Mouse (Mus musculus) forebrain, postnatal 0 days (tissue): ENCODE results near the gene Prl7a2. TPM values are rescaled to one million over a fixed set of nuclear protein-coding genes. Genes with fewer than 3 reads are reported as not detected.

Experiments
- ATAC-seq: fragments of 200-750 bp; cut with Nextera tagmentation; 2 replicates; pipeline ENCODE4 v1.8.0; 2017; ENCODE audit warnings: mild to moderate bottlenecking, moderate library complexity
- DNase-seq: peaks from one replicate; pipeline ENCODE4 v3.0.0-alpha.2; 2015
- H3K27ac ChIP-seq: fragments of 300-500 bp; sonication (generic); 2 replicates; pipeline ENCODE4 v1.5.1; 2014; ENCODE audit warnings: low read depth, mild to moderate bottlenecking, antibody characterized with exemption, low read length, moderate library complexity, mixed read lengths
- H3K27me3 ChIP-seq: fragments of 300-500 bp; sonication (generic); 2 replicates; pipeline ENCODE4 v1.6.1; 2014; ENCODE audit warnings: mild to moderate bottlenecking, low read length, mixed read lengths; ENCODE audit not compliant: insufficient read depth
- H3K36me3 ChIP-seq: fragments of 300-500 bp; sonication (generic); 2 replicates; pipeline ENCODE4 v1.6.1; 2014; ENCODE audit warnings: mild to moderate bottlenecking, moderate library complexity; ENCODE audit not compliant: insufficient read depth
- H3K4me1 ChIP-seq: fragments of 300-500 bp; sonication (generic); 2 replicates; pipeline ENCODE4 v1.6.1; 2014; ENCODE audit warnings: antibody characterized with exemption; ENCODE audit not compliant: insufficient read depth
- H3K4me2 ChIP-seq: fragments of 300-500 bp; sonication (generic); 2 replicates; pipeline ENCODE4 v1.6.1; 2014; ENCODE audit warnings: low read depth, mild to moderate bottlenecking, moderate library complexity
- H3K4me3 ChIP-seq: fragments of 300-500 bp; sonication (generic); 2 replicates; pipeline ENCODE4 v1.5.1; 2014; ENCODE audit warnings: low read depth, low read length, mixed read lengths
- H3K9ac ChIP-seq: fragments of 300-500 bp; sonication (generic); 2 replicates; pipeline ENCODE4 v1.6.1; 2014; ENCODE audit warnings: mild to moderate bottlenecking
- H3K9me3 ChIP-seq: fragments of 300-500 bp; sonication (generic); 2 replicates; pipeline ENCODE4 v1.6.1; 2016; ENCODE audit warnings: low read length
- CTCF ChIP-seq: sonication (generic); IDR thresholded peaks from 2 replicates; pipeline ENCODE4 v1.5.1; 2016; ENCODE audit warnings: antibody characterized with exemption, control low read depth, low read depth
- WGBS: fragments of 180-500 bp; shearing (Covaris S2); extraction: QIAGEN DNeasy Blood & Tissue Kit; methylation state at CpG from one replicate; pipeline ENCODE4 v1.1.7; 2014; 5-methylcytosine and 5-hydroxymethylcytosine counted together
- polyA plus RNA-seq: library from polyadenylated mRNA; unstranded; fragments of >200 nt; fragmentation: Nextera tagmentation; extraction: Ambion mirVana; gene quantifications from 2 replicates; pipeline ENCODE4 v1.2.1, GENCODE M21; 2015
- total RNA-seq: library from RNA; depleted of rRNA; stranded (reverse); fragments of >200 nt; gene quantifications from 2 replicates; pipeline ENCODE4 v1.2.3, GENCODE M21; 2014; rRNA removed

Gene Prl7a2
- total RNA-seq (not detected in 2 replicates), polyA plus RNA-seq (not detected in 2 replicates)

- Histone ChIP-seq H3K27ac (no peak within 1 kb of the TSS), H3K27me3 (no peaks in the 10 kb centered on the region), H3K9ac (no peak within 1 kb of the TSS), H3K4me3 (no peak within 1 kb of the TSS), H3K9me3 (no peaks in the 10 kb centered on the region; the same call in 1 of the 2 replicates), H3K36me3 (no peaks in the 10 kb centered on the region), H3K4me1 (no peaks in the 10 kb centered on the region), H3K4me2 (no peak within 1 kb of the TSS)
- no peak for TF ChIP-seq CTCF
- 87% methylated on average over 4 of the region's 4 CpGs for WGBS
- no peak for DNase-seq
- ATAC-seq: no peak
Observed at GRCm38 (mm10) chr13:27667936-27668335, at the start of gene Prl7a2. Prl7a2 (minus strand) TSS chr13:27668036.

DNA sequence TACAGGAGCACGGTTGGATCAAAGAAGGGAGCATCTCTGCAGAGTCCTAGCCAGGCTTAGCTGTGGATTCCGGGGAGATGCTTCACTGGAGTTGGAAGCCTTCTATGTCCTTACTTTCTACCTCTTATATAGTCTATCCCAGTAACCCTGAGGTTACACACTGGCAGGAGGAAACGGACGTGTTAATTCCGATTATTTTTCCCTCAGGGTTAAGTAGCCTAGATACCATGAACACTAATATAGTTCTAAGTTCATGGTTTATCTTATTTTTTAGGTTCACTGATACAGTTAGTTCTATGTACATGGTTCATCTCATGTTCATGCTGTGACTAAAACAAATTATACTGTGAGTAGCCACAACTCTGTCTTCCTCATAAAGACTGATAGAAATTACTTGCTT is 48.8 kb upstream of the Prl7a2 start, which contains the start of gene Prl7d1:
TSS of gene Prl7d1 (minus strand) at position 101 of the 400 bp plus-strand sequence.
- H3K4me1 ChIP-seq: no peaks in the 10 kb centered on the region
- no peak for ATAC-seq
- no peak for TF ChIP-seq CTCF
- H3K4me2 ChIP-seq: no peak within 1 kb of the TSS
- H3K27ac ChIP-seq: no peak within 1 kb of the TSS
- 90% methylated on average over 5 of the region's 5 CpGs for WGBS
- DNase-seq: no peak
- no peaks in the 10 kb centered on the region for H3K27me3 ChIP-seq
- no peak within 1 kb of the TSS for H3K9ac ChIP-seq
- no peaks in the 10 kb centered on the region for H3K9me3 ChIP-seq
- no peak within 1 kb of the TSS for H3K4me3 ChIP-seq
- no peaks in the 10 kb centered on the region for H3K36me3 ChIP-seq

DNA sequence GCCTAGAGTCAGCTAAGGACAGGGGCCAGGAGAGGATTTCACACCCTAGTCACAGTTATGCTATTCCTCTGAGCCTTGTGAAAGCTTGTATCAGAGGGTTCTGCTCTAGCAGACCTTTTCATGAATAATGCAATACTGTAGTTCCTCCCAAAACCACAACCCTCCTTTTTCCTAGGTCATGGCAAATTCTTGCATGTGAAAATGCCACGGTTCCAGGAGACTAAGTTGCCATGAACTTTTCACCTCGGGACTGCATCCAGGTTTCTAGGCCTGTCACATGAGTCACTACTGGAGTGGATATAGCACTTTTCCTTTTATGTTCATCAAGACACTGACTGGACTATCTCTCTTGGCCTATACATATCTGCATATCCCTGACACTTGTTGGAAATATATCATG is 38.7 kb upstream of the Prl7a2 start:
- no peak overlapping the region for H3K27ac ChIP-seq
- ATAC-seq (no peak), DNase-seq (no peak)
- no peak overlapping the region for H3K4me3 ChIP-seq
- no peaks in the 10 kb centered on the region for H3K36me3 ChIP-seq
- H3K9me3 ChIP-seq: no peaks in the 10 kb centered on the region
- no peak overlapping the region for H3K4me2 ChIP-seq
- H3K27me3 ChIP-seq: no peaks in the 10 kb centered on the region
- TF ChIP-seq CTCF: no peak
- no peaks in the 10 kb centered on the region for H3K4me1 ChIP-seq
- 77% methylated on average over 2 of the region's 2 CpGs for WGBS
- H3K9ac ChIP-seq: no peak overlapping the region

DNA sequence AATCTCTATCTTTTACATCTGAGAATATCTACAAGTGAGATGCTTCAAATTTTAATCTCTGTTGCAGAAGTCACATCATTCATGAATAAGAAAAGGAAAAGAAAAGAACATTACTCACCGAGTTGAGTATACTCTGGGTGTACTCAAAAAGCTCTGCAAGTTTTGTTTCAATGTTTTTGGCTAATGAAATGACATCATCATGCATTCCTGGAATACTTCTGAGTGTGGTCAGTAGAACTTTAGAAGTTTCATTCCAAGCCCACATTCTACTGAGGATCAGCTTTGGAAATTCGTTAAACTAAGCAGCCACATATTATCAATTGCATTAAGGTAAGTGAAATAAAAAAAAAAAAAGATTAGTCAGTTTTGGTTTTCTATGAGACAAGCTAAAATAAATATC is 7.1 kb downstream of the Prl7a2 start:
- no peaks in the 10 kb centered on the region for H3K9me3 ChIP-seq
- no peaks in the 10 kb centered on the region for H3K36me3 ChIP-seq
- H3K27me3 ChIP-seq: no peaks in the 10 kb centered on the region
- 87% methylated on average over 2 of the region's 2 CpGs for WGBS
- no peak overlapping the region for H3K27ac ChIP-seq
- no peak for TF ChIP-seq CTCF
- H3K9ac ChIP-seq: no peak overlapping the region
- H3K4me2 ChIP-seq: no peak overlapping the region
- H3K4me3 ChIP-seq: no peak overlapping the region
- ATAC-seq (no peak), DNase-seq (no peak)
- no peaks in the 10 kb centered on the region for H3K4me1 ChIP-seq

- H3K9me3 ChIP-seq: no peaks in the 10 kb centered on the region
- no peak within 1 kb of the TSS for H3K4me3 ChIP-seq
- no peak for TF ChIP-seq CTCF
- no peaks in the 10 kb centered on the region for H3K4me1 ChIP-seq
- H3K27me3 ChIP-seq: no peaks in the 10 kb centered on the region
- no peak for DNase-seq
- no peak within 1 kb of the TSS for H3K4me2 ChIP-seq
- H3K27ac ChIP-seq: no peak within 1 kb of the TSS
- ATAC-seq: no peak
- WGBS: 95% methylated on average over 3 of the region's 3 CpGs
- H3K9ac ChIP-seq: no peak within 1 kb of the TSS
- H3K36me3 ChIP-seq: no peaks in the 10 kb centered on the region
Observed at GRCm38 (mm10) chr13:27642393-27642792, 25.4 kb downstream of the Prl7a2 start, which contains the start of gene Prl7a1. Prl7a1 (minus strand) TSS chr13:27642493.

- H3K36me3 ChIP-seq: no peaks in the 10 kb centered on the region
- ATAC-seq (no peak), DNase-seq (no peak)
- no peaks in the 10 kb centered on the region for H3K4me1 ChIP-seq
- WGBS: 86% methylated on average over 4 of the region's 4 CpGs
- no peak within 1 kb of the TSS for H3K4me3 ChIP-seq
- TF ChIP-seq CTCF: no peak
- H3K27ac ChIP-seq: no peak within 1 kb of the TSS
- H3K9me3 ChIP-seq: no peaks in the 10 kb centered on the region
- no peaks in the 10 kb centered on the region for H3K27me3 ChIP-seq
- no peak within 1 kb of the TSS for H3K9ac ChIP-seq
- H3K4me2 ChIP-seq: no peak within 1 kb of the TSS
Observed at GRCm38 (mm10) chr13:27610482-27610881, 57.4 kb downstream of the Prl7a2 start, which contains the start of gene Prl7b1. Prl7b1 (minus strand) TSS chr13:27610582.

Other genes with a start within 250 kb of the Prl7a2 start
- not detected in 2 replicates for gene Prl8a6, start 229.3 kb downstream of the Prl7a2 start, total RNA-seq
- gene Prl8a6, start 229.3 kb downstream of the Prl7a2 start, polyA plus RNA-seq: not detected in 2 replicates
- not detected in 2 replicates for gene Prl8a8, start 154.8 kb downstream of the Prl7a2 start, total RNA-seq
- not detected in 2 replicates for gene Prl8a8, start 154.8 kb downstream of the Prl7a2 start, polyA plus RNA-seq
- gene Prl8a9, start 103.4 kb downstream of the Prl7a2 start, total RNA-seq: not detected in 2 replicates
- not detected in 2 replicates for gene Prl8a9, start 103.4 kb downstream of the Prl7a2 start, polyA plus RNA-seq
- gene Prl8a1, start 85.9 kb downstream of the Prl7a2 start, total RNA-seq: not detected in 2 replicates
- gene Prl8a1, start 85.9 kb downstream of the Prl7a2 start, polyA plus RNA-seq: not detected in 2 replicates
- gene Prl7b1, start 57.5 kb downstream of the Prl7a2 start, total RNA-seq: not detected in 2 replicates
- gene Prl7b1, start 57.5 kb downstream of the Prl7a2 start, polyA plus RNA-seq: not detected in 2 replicates
- gene Prl7a1, start 25.5 kb downstream of the Prl7a2 start, total RNA-seq: not detected in 2 replicates
- not detected in 2 replicates for gene Prl7a1, start 25.5 kb downstream of the Prl7a2 start, polyA plus RNA-seq
- gene Prl7d1, start 48.7 kb upstream of the Prl7a2 start, total RNA-seq: not detected in 2 replicates
- gene Prl7d1, start 48.7 kb upstream of the Prl7a2 start, polyA plus RNA-seq: not detected in 2 replicates
- gene Prl7c1, start 112.8 kb upstream of the Prl7a2 start, total RNA-seq: not detected in 2 replicates
- not detected in 2 replicates for gene Prl7c1, start 112.8 kb upstream of the Prl7a2 start, polyA plus RNA-seq
- gene Prl2a1, start 133.6 kb upstream of the Prl7a2 start, total RNA-seq: not detected in 2 replicates
- not detected in 2 replicates for gene Prl2a1, start 133.6 kb upstream of the Prl7a2 start, polyA plus RNA-seq
- not detected in 2 replicates for gene Prl2c1, start 181.3 kb upstream of the Prl7a2 start, total RNA-seq
- gene Prl2c1, start 181.3 kb upstream of the Prl7a2 start, polyA plus RNA-seq: not detected in 2 replicates